In the genomic region with DNA sequence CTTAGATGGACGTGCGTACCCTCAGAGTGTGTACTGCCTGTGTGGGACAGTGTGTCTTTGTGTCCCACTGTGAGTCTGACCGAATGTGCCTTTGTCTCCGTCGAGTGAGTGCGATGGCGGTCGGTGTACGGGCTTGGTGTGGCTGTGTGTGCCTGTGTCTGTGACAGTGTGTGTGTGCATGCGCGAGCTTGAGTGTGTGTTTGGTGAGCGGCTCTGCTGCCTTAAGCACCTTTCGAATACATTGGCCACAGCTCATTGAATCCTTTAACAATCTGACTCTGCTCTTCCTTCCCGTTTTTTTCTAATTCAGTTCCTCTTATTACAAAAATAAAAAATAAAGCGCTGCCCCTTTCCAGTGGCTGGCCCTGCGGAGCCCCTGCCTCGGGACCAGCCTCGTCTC, we compare ENCODE assay signal across 29 mouse cellular contexts. TPM values are rescaled to one million over a fixed set of nuclear protein-coding genes. Genes with fewer than 3 reads are reported as not detected.
DNase-seq lines count a peak whose midpoint lies in the region; ATAC-seq and TF ChIP-seq lines count a peak whose summit lies in the region.
"Had no signal": no experiment of that assay in that cellular context is flagged by ENCODE, and none has a peak within 500 bp of the region (broad histone marks: within the 10 kb centered on the region; RNA-seq: fewer than 3 reads in every experiment).

No protein-coding gene starts in this region.

- no peak overlapping the region for H3K4me2 ChIP-seq in hindbrain, postnatal 0 days (ENCODE audit: low read depth, low read length)
- no peak overlapping the region for H3K4me2 ChIP-seq in CH12.LX (ENCODE audit: insufficient read depth, low read depth, poor library complexity, severe bottlenecking)
- no peak overlapping the region for H3K4me2 ChIP-seq in hindbrain, embryonic 13.5 days
- H3K4me2 ChIP-seq in neural tube, embryonic 13.5 days, result no peak overlapping the region
- H3K4me2 ChIP-seq in heart, embryonic 12.5 days, result no peak overlapping the region
- H3K4me2 ChIP-seq: embryonic facial prominence, embryonic 13.5 days; limb, embryonic 15.5 days had no signal

- no peak for ATAC-seq in hindbrain, postnatal 0 days
- ATAC-seq in hindbrain, embryonic 13.5 days (ENCODE audit: low FRiP score), result no peak
- ATAC-seq in neural tube, embryonic 13.5 days (ENCODE audit: low read depth), result peak; percentile 57; the same call in 1 of the 2 replicates
- ATAC-seq in heart, embryonic 12.5 days (ENCODE audit: insufficient number of reproducible peaks, low FRiP score), result no peak
- ATAC-seq: intestine, postnatal 0 days; lung, postnatal 0 days; midbrain, embryonic 16.5 days had no signal

- H3K4me1 ChIP-seq in hindbrain, embryonic 10.5 days (replicated peaks), result peaks cover 18% of the 10 kb centered on the region
- no peaks in the 10 kb centered on the region for H3K4me1 ChIP-seq in hindbrain, postnatal 0 days (ENCODE audit: insufficient read depth, low read length)
- H3K4me1 ChIP-seq in CH12.LX (ENCODE audit: control insufficient read depth in 1 of 2, insufficient read depth in 2 of 2), result peaks cover 8 to 30% of the 10 kb centered on the region in 2 experiments
- 0 out of 2 replicates have a peak, but pooled peaks cover 6% of the 10 kb centered on the region for H3K4me1 ChIP-seq in hindbrain, embryonic 13.5 days (replicated peaks)
- peaks cover 17% of the 10 kb centered on the region for H3K4me1 ChIP-seq in neural tube, embryonic 13.5 days (replicated peaks)
- no peaks in the 10 kb centered on the region for H3K4me1 ChIP-seq in heart, embryonic 12.5 days (replicated peaks)
- H3K4me1 ChIP-seq: embryonic facial prominence, embryonic 13.5 days; limb, embryonic 15.5 days had no signal

- no peaks in the 10 kb centered on the region for H3K9me3 ChIP-seq in hindbrain, embryonic 10.5 days
- no peaks in the 10 kb centered on the region for H3K9me3 ChIP-seq in hindbrain, postnatal 0 days (ENCODE audit: low read length)
- peaks cover 6% of the 10 kb centered on the region for H3K9me3 ChIP-seq in CH12.LX (replicated peaks; ENCODE audit: low read length)
- no peaks in the 10 kb centered on the region for H3K9me3 ChIP-seq in hindbrain, embryonic 13.5 days
- H3K9me3 ChIP-seq in neural tube, embryonic 13.5 days, result no peaks in the 10 kb centered on the region
- peaks cover 4% of the 10 kb centered on the region; the same call in 1 of the 2 replicates for H3K9me3 ChIP-seq in heart, embryonic 12.5 days (replicated peaks)
- H3K9me3 ChIP-seq: embryonic facial prominence, embryonic 13.5 days; limb, embryonic 15.5 days had no signal

- H3K36me3 ChIP-seq in hindbrain, embryonic 10.5 days, result no peaks in the 10 kb centered on the region
- no peaks in the 10 kb centered on the region for H3K36me3 ChIP-seq in hindbrain, postnatal 0 days (ENCODE audit: insufficient read depth, low read length)
- H3K36me3 ChIP-seq in CH12.LX (replicated peaks in 1 of 2; ENCODE audit: control insufficient read depth in 1 of 2, insufficient read depth in 1 of 2, low read length in 1 of 2), result no peaks in the 10 kb centered on the region
- no peaks in the 10 kb centered on the region for H3K36me3 ChIP-seq in hindbrain, embryonic 13.5 days
- no peaks in the 10 kb centered on the region for H3K36me3 ChIP-seq in neural tube, embryonic 13.5 days
- H3K36me3 ChIP-seq in heart, embryonic 12.5 days, result no peaks in the 10 kb centered on the region
- H3K36me3 ChIP-seq: embryonic facial prominence, embryonic 13.5 days; limb, embryonic 15.5 days had no signal

- H3K79me2 ChIP-seq in CH12.LX (replicated peaks; ENCODE audit: control insufficient read depth, extremely low read depth, insufficient read depth, poor library complexity, severe bottlenecking), result no peaks in the 10 kb centered on the region

- H3K4me3 ChIP-seq in hindbrain, embryonic 10.5 days, result no peak overlapping the region
- no peak overlapping the region for H3K4me3 ChIP-seq in hindbrain, postnatal 0 days (ENCODE audit: low read length)
- H3K4me3 ChIP-seq in CH12.LX (replicated peaks in 1 of 3; ENCODE audit: low read depth in 2 of 3, low read length in 2 of 3, poor library complexity in 1 of 3), result no peak overlapping the region
- H3K4me3 ChIP-seq in hindbrain, embryonic 13.5 days, result no peak overlapping the region
- H3K4me3 ChIP-seq in neural tube, embryonic 13.5 days, result no peak overlapping the region
- no peak overlapping the region for H3K4me3 ChIP-seq in heart, embryonic 12.5 days
- H3K4me3 ChIP-seq: embryonic facial prominence, embryonic 13.5 days; limb, embryonic 15.5 days had no signal

- dilution Hi-C loops in CH12.LX (cut with MboI; ENCODE audit: extremely low pct_ligation_motif_present, extremely low pct_unique_long_range_greater_than_20kb, low sequenced_read_pairs), result no loop called here

- H3K9ac ChIP-seq in hindbrain, postnatal 0 days (replicated peaks; ENCODE audit: low read length), result no peak overlapping the region
- H3K9ac ChIP-seq in CH12.LX (ENCODE audit: insufficient read depth, low read depth), result no peak overlapping the region
- H3K9ac ChIP-seq in hindbrain, embryonic 13.5 days, result no peak overlapping the region
- H3K9ac ChIP-seq in neural tube, embryonic 13.5 days, result no peak overlapping the region
- no peak overlapping the region for H3K9ac ChIP-seq in heart, embryonic 12.5 days
- H3K9ac ChIP-seq: embryonic facial prominence, embryonic 13.5 days; limb, embryonic 15.5 days had no signal

- TF ChIP-seq EP300 in CH12.LX (IDR thresholded peaks at IDR 0.05; ENCODE audit: low read length), result no peak

- H3K27ac ChIP-seq in hindbrain, embryonic 10.5 days, result peak overlapping the region; percentile 9; the same call in 1 of the 2 replicates
- H3K27ac ChIP-seq in hindbrain, postnatal 0 days, result no peak overlapping the region
- no peak overlapping the region for H3K27ac ChIP-seq in CH12.LX (ENCODE audit: insufficient read depth, low read depth)
- peak overlapping the region; percentile 85 for H3K27ac ChIP-seq in hindbrain, embryonic 13.5 days
- H3K27ac ChIP-seq in neural tube, embryonic 13.5 days (replicated peaks), result peak overlapping the region; percentile 83
- H3K27ac ChIP-seq in heart, embryonic 12.5 days (ENCODE audit: poor library complexity, severe bottlenecking), result no peak overlapping the region
- H3K27ac ChIP-seq: embryonic facial prominence, embryonic 13.5 days; kidney, postnatal 0 days; limb, embryonic 15.5 days had no signal

- in situ Hi-C loops in CH12.LX (cut with MboI; ENCODE audit: low pct_ligation_motif_present, low pct_unique_long_range_greater_than_20kb, low sequenced_read_pairs), result loop anchor here (10.0 to 25.0 kb wide), 2 partner anchors 154 to 446 kb away; a partner anchor contains a TSS

- TF ChIP-seq CTCF in hindbrain, postnatal 0 days (IDR thresholded peaks at IDR 0.05; ENCODE audit: low read depth), result no peak
- TF ChIP-seq CTCF in CH12.LX (conservative IDR thresholded peaks at IDR 0.05 in 1 of 2, IDR thresholded peaks at IDR 0.05 in 1 of 2; ENCODE audit: low read depth in 2 of 2, low read length in 2 of 2), result no peak

- TF ChIP-seq POLR2A in CH12.LX (IDR thresholded peaks at IDR 0.05; ENCODE audit: low read depth, low read length), result no peak

- TF ChIP-seq RAD21 in CH12.LX (IDR thresholded peaks at IDR 0.05; ENCODE audit: low read depth, low read length), result no peak

- H3K27me3 ChIP-seq in hindbrain, embryonic 10.5 days (ENCODE audit: insufficient read depth, poor library complexity, severe bottlenecking), result peaks cover 37% of the 10 kb centered on the region
- no peaks in the 10 kb centered on the region for H3K27me3 ChIP-seq in hindbrain, postnatal 0 days (ENCODE audit: insufficient read depth, low read length)
- no peaks in the 10 kb centered on the region for H3K27me3 ChIP-seq in CH12.LX (replicated peaks)
- peaks cover 26% of the 10 kb centered on the region for H3K27me3 ChIP-seq in hindbrain, embryonic 13.5 days
- H3K27me3 ChIP-seq in neural tube, embryonic 13.5 days, result peaks cover 22% of the 10 kb centered on the region
- H3K27me3 ChIP-seq in heart, embryonic 12.5 days (replicated peaks), result peaks cover 46% of the 10 kb centered on the region

- 83% methylated on average over 18 of the region's 18 CpGs for WGBS in hindbrain, embryonic 10.5 days
- WGBS in hindbrain, postnatal 0 days, result 66% methylated on average over 18 of the region's 18 CpGs
- WGBS in hindbrain, embryonic 13.5 days, result 65% methylated on average over 18 of the region's 18 CpGs
- WGBS in neural tube, embryonic 13.5 days, result 76% methylated on average over 18 of the region's 18 CpGs
- WGBS in heart, embryonic 12.5 days, result 85% methylated on average over 18 of the region's 18 CpGs

- no peak for DNase-seq in hindbrain, embryonic 10.5 days (ENCODE audit: low spot score)
- no peak for DNase-seq in hindbrain, postnatal 0 days (ENCODE audit: low spot score)
- peak; percentile 42 for DNase-seq in CH12.LX (ENCODE audit: extremely low read depth)
- DNase-seq in cerebellum, adult 9-11 months, result no peak
- DNase-seq in urinary bladder, postnatal 36 days (ENCODE audit: low spot score in 2 of 2), result no peak
- DNase-seq: adrenal gland, postnatal 36 days; cerebellum, adult 8-10 months; gastrocnemius, postnatal 10 days; heart, adult 18-20 months; heart, postnatal 4 days; layer of hippocampus, postnatal 36 days; right cerebral cortex, adult 18-20 months; thymus, adult 2 months had no signal

RNA-seq across cellular contexts. Expression of a gene that starts 28.3 kb away (rescaled TPM):
- polyA plus RNA-seq in hindbrain, embryonic 10.5 days (2016; fragmentation: Nextera tagmentation; extraction: Ambion mirVana), result 42.3 and 46.5 TPM in 2 replicates
- total RNA-seq in hindbrain, postnatal 0 days (2014; rRNA removed), result 10.2 and 12.7 TPM in 2 replicates
- 18.1 and 19.4 TPM in 2 replicates for polyA plus RNA-seq in hindbrain, postnatal 0 days (2015; fragmentation: Nextera tagmentation; extraction: Ambion mirVana)
- total RNA-seq in CH12.LX (2012; rRNA removed) (12.9 and 13.5 TPM in 2 replicates), CH12.LX (2014; rRNA removed) (7.2 and 8.3 TPM in 2 replicates)
- polyA plus RNA-seq in CH12.LX (2012; ENCODE audit: insufficient read length, low read depth), result 26.8 and 29.2 TPM in 2 replicates
- 29.4 and 31.0 TPM in 2 replicates for polyA plus RNA-seq in hindbrain, embryonic 13.5 days (2015; fragmentation: Nextera tagmentation; extraction: Ambion mirVana)
- 24.5 and 26.0 TPM in 2 replicates for polyA plus RNA-seq in neural tube, embryonic 13.5 days (2015; fragmentation: Nextera tagmentation; extraction: Ambion mirVana)
- 40.8 TPM in 2 replicates for polyA plus RNA-seq in heart, embryonic 12.5 days (2016; fragmentation: Nextera tagmentation; extraction: Ambion mirVana)

RNA-seq across cellular contexts. Expression of a gene that starts 35.8 kb away (rescaled TPM):
- 642 and 644 TPM in 2 replicates for polyA plus RNA-seq in hindbrain, embryonic 10.5 days (2016; fragmentation: Nextera tagmentation; extraction: Ambion mirVana)
- total RNA-seq in hindbrain, postnatal 0 days (2014; rRNA removed), result 500 and 558 TPM in 2 replicates
- polyA plus RNA-seq in hindbrain, postnatal 0 days (2015; fragmentation: Nextera tagmentation; extraction: Ambion mirVana), result 932 and 959 TPM in 2 replicates
- total RNA-seq in CH12.LX (2012; rRNA removed), result 341 and 383 TPM in 2 replicates
- 278 and 354 TPM in 2 replicates for total RNA-seq in CH12.LX (2014; rRNA removed)
- 311 and 321 TPM in 2 replicates for polyA plus RNA-seq in CH12.LX (2012; ENCODE audit: insufficient read length, low read depth)
- polyA plus RNA-seq in hindbrain, embryonic 13.5 days (2015; fragmentation: Nextera tagmentation; extraction: Ambion mirVana), result 592 and 624 TPM in 2 replicates
- polyA plus RNA-seq in neural tube, embryonic 13.5 days (2015; fragmentation: Nextera tagmentation; extraction: Ambion mirVana), result 654 and 741 TPM in 2 replicates
- 824 and 832 TPM in 2 replicates for polyA plus RNA-seq in heart, embryonic 12.5 days (2016; fragmentation: Nextera tagmentation; extraction: Ambion mirVana)

RNA-seq across cellular contexts. Expression of a gene that starts 38.4 kb away (rescaled TPM):
- polyA plus RNA-seq in hindbrain, embryonic 10.5 days (2016; fragmentation: Nextera tagmentation; extraction: Ambion mirVana), result not detected in 2 replicates
- total RNA-seq in hindbrain, postnatal 0 days (2014; rRNA removed), result not detected in 2 replicates
- polyA plus RNA-seq in hindbrain, postnatal 0 days (2015; fragmentation: Nextera tagmentation; extraction: Ambion mirVana), result not detected in 2 replicates
- total RNA-seq in CH12.LX (2012; rRNA removed) (1.7 TPM in 1 of 2 replicates, not detected in the other), CH12.LX (2014; rRNA removed) (not detected in 2 replicates)
- not detected in 2 replicates for polyA plus RNA-seq in CH12.LX (2012; ENCODE audit: insufficient read length, low read depth)
- not detected in 2 replicates for polyA plus RNA-seq in hindbrain, embryonic 13.5 days (2015; fragmentation: Nextera tagmentation; extraction: Ambion mirVana)
- not detected in 2 replicates for polyA plus RNA-seq in neural tube, embryonic 13.5 days (2015; fragmentation: Nextera tagmentation; extraction: Ambion mirVana)
- not detected in 2 replicates for polyA plus RNA-seq in heart, embryonic 12.5 days (2016; fragmentation: Nextera tagmentation; extraction: Ambion mirVana)
- total RNA-seq: adrenal gland, postnatal 36 days; gastrocnemius, postnatal 10 days; heart, adult 18-20 months; heart, postnatal 4 days; layer of hippocampus, adult 18-20 months; layer of hippocampus, postnatal 36 days; left cerebral cortex, postnatal 36 days; MEL had no signal
- polyA plus RNA-seq: embryonic facial prominence, embryonic 13.5 days; forebrain, embryonic 14.5 days; heart, embryonic 14.5 days; intestine, postnatal 0 days; limb, embryonic 15.5 days; liver, embryonic 16.5 days; midbrain, embryonic 16.5 days; small intestine, adult 2 months had no signal

RNA-seq across cellular contexts. Expression of a gene that starts 45.3 kb away (rescaled TPM):
- 0.54 and 0.58 TPM in 2 replicates for polyA plus RNA-seq in hindbrain, embryonic 10.5 days (2016; fragmentation: Nextera tagmentation; extraction: Ambion mirVana)
- total RNA-seq in hindbrain, postnatal 0 days (2014; rRNA removed), result 0.36 and 0.63 TPM in 2 replicates
- polyA plus RNA-seq in hindbrain, postnatal 0 days (2015; fragmentation: Nextera tagmentation; extraction: Ambion mirVana), result 0.32 and 0.33 TPM in 2 replicates
- total RNA-seq in CH12.LX (2012; rRNA removed), result 0.17 TPM in 2 replicates
- 0.19 and 0.34 TPM in 2 replicates for total RNA-seq in CH12.LX (2014; rRNA removed)
- polyA plus RNA-seq in CH12.LX (2012; ENCODE audit: insufficient read length, low read depth), result 0.64 and 1.1 TPM in 2 replicates
- 0.26 and 0.51 TPM in 2 replicates for polyA plus RNA-seq in hindbrain, embryonic 13.5 days (2015; fragmentation: Nextera tagmentation; extraction: Ambion mirVana)
- polyA plus RNA-seq in neural tube, embryonic 13.5 days (2015; fragmentation: Nextera tagmentation; extraction: Ambion mirVana), result 0.13 and 0.43 TPM in 2 replicates
- polyA plus RNA-seq in heart, embryonic 12.5 days (2016; fragmentation: Nextera tagmentation; extraction: Ambion mirVana), result 1.5 and 2.1 TPM in 2 replicates

Comparison
In these comparisons a context has a peak if more than half of its experiments do, and no peak if none do; other contexts are left out.
1. H3K27ac ChIP-seq: peak in hindbrain, embryonic 10.5 days (single experiment), hindbrain, embryonic 13.5 days (single experiment) and neural tube, embryonic 13.5 days (single experiment); none in hindbrain, postnatal 0 days (single experiment), CH12.LX (single experiment) and heart, embryonic 12.5 days (single experiment).